Mouse (Mus musculus) forebrain, embryonic 12.5 days (tissue): ENCODE measurements at regions not wholly inside any gene's neighbourhood (a gene's known extent, or its start where the extent isn't known, plus 50 kb on each side); places are given as distances from the start of the nearest gene placed in this dataset.

Experiments
- ATAC-seq: fragments of 200-750 bp; cut with Nextera tagmentation; 2 replicates; pipeline ENCODE4 v1.8.0; 2017; ENCODE audit warnings: moderate TSS enrichment; ENCODE audit not compliant: low FRiP score
- H3K27ac ChIP-seq: fragments of 300-500 bp; sonication (generic); 2 replicates; pipeline ENCODE4 v1.5.1; 2016; ENCODE audit warnings: mild to moderate bottlenecking
- H3K27me3 ChIP-seq: fragments of 300-500 bp; sonication (generic); 2 replicates; pipeline ENCODE4 v1.6.1; 2016; ENCODE audit warnings: mild to moderate bottlenecking
- H3K36me3 ChIP-seq: fragments of 300-500 bp; sonication (generic); replicated peaks from 2 replicates; pipeline ENCODE4 v1.6.1; 2016; ENCODE audit warnings: mild to moderate bottlenecking
- H3K4me1 ChIP-seq: fragments of 300-500 bp; sonication (generic); 2 replicates; pipeline ENCODE4 v1.6.1; 2016
- H3K4me2 ChIP-seq: fragments of 300-500 bp; sonication (generic); 2 replicates; pipeline ENCODE4 v1.6.1; 2016; ENCODE audit warnings: mild to moderate bottlenecking, moderate library complexity
- H3K4me3 ChIP-seq: fragments of 300-500 bp; sonication (generic); replicated peaks from 2 replicates; pipeline ENCODE4 v1.5.1; 2016; ENCODE audit warnings: mild to moderate bottlenecking
- H3K9ac ChIP-seq: fragments of 300-500 bp; sonication (generic); 2 replicates; pipeline ENCODE4 v1.6.1; 2016; ENCODE audit warnings: mild to moderate bottlenecking
- H3K9me3 ChIP-seq: fragments of 300-500 bp; sonication (generic); 2 replicates; pipeline ENCODE4 v1.6.1; 2016
- WGBS: fragments of 180-500 bp; shearing (Covaris S2); methylation state at CpG from one replicate; pipeline ENCODE4 v1.1.7; 2016; 5-methylcytosine and 5-hydroxymethylcytosine counted together

- ATAC-seq, result no peak
- no peak overlapping the region for H3K4me3 ChIP-seq
- H3K9ac ChIP-seq, result no peak overlapping the region
- H3K27ac ChIP-seq, result no peak overlapping the region
- no peak overlapping the region for H3K4me2 ChIP-seq
- H3K36me3 ChIP-seq, result no peaks in the 10 kb centered on the region
- no peaks in the 10 kb centered on the region for H3K4me1 ChIP-seq
- no peaks in the 10 kb centered on the region for H3K27me3 ChIP-seq
- no peaks in the 10 kb centered on the region for H3K9me3 ChIP-seq
Observed at GRCm38 (mm10) chr6:104916787-104917186, 424.2 kb downstream of the Cntn6 start.

- no peaks in the 10 kb centered on the region for H3K27me3 ChIP-seq
- H3K4me1 ChIP-seq, result no peaks in the 10 kb centered on the region
- H3K36me3 ChIP-seq, result no peaks in the 10 kb centered on the region
- H3K9ac ChIP-seq, result no peak overlapping the region
- H3K27ac ChIP-seq, result no peak overlapping the region
- H3K4me3 ChIP-seq, result no peak overlapping the region
- no peak for ATAC-seq
- no peaks in the 10 kb centered on the region for H3K9me3 ChIP-seq
- no peak overlapping the region for H3K4me2 ChIP-seq
- WGBS, result 100% methylated on average over 1 of the region's 1 CpGs
Observed at GRCm38 (mm10) chr6:104922577-104922976, 430.0 kb downstream of the Cntn6 start.

GRCm38 (mm10) chr6:104926088-104926487 lies 433.5 kb downstream of the Cntn6 start:
- H3K27me3 ChIP-seq, result no peaks in the 10 kb centered on the region
- no peak for ATAC-seq

GRCm38 (mm10) chr6:104930284-104930683 lies 437.7 kb downstream of the Cntn6 start:
- no peaks in the 10 kb centered on the region for H3K36me3 ChIP-seq
- no peak overlapping the region for H3K4me3 ChIP-seq
- no peak overlapping the region for H3K9ac ChIP-seq
- ATAC-seq, result no peak
- no peak overlapping the region for H3K27ac ChIP-seq
- WGBS, result 75% methylated on average over 5 of the region's 5 CpGs
- H3K9me3 ChIP-seq, result no peaks in the 10 kb centered on the region
- H3K4me2 ChIP-seq, result no peak overlapping the region
- H3K4me1 ChIP-seq, result no peaks in the 10 kb centered on the region
- H3K27me3 ChIP-seq, result no peaks in the 10 kb centered on the region

More at GRCm38 (mm10) chr6:104926088-104926487, 433.5 kb downstream of the Cntn6 start:
- no peaks in the 10 kb centered on the region for H3K36me3 ChIP-seq
- no peaks in the 10 kb centered on the region for H3K9me3 ChIP-seq
- no peaks in the 10 kb centered on the region for H3K4me1 ChIP-seq
- no peak overlapping the region for H3K27ac ChIP-seq
- H3K4me2 ChIP-seq, result no peak overlapping the region
- H3K9ac ChIP-seq, result no peak overlapping the region
- H3K4me3 ChIP-seq, result no peak overlapping the region

- Histone ChIP-seq H3K4me3 (no peak overlapping the region), H3K9ac (no peak overlapping the region), H3K4me1 (no peaks in the 10 kb centered on the region), H3K27me3 (no peaks in the 10 kb centered on the region), H3K36me3 (no peaks in the 10 kb centered on the region), H3K27ac (no peak overlapping the region), H3K4me2 (no peak overlapping the region), H3K9me3 (no peaks in the 10 kb centered on the region)
- 93% methylated on average over 4 of the region's 4 CpGs for WGBS
- no peak for ATAC-seq
Observed at GRCm38 (mm10) chr6:104932153-104932552, 439.6 kb downstream of the Cntn6 start.

- no peaks in the 10 kb centered on the region for H3K9me3 ChIP-seq
- H3K36me3 ChIP-seq, result no peaks in the 10 kb centered on the region
- H3K4me3 ChIP-seq, result no peak overlapping the region
- no peaks in the 10 kb centered on the region for H3K27me3 ChIP-seq
- 90% methylated on average over 1 of the region's 1 CpGs for WGBS
- H3K4me1 ChIP-seq, result no peaks in the 10 kb centered on the region
- no peak overlapping the region for H3K27ac ChIP-seq
- no peak for ATAC-seq
- H3K9ac ChIP-seq, result no peak overlapping the region
- H3K4me2 ChIP-seq, result no peak overlapping the region
Observed at GRCm38 (mm10) chr6:104939134-104939533, 446.5 kb downstream of the Cntn6 start.

- no peak overlapping the region for H3K4me3 ChIP-seq
- no peaks in the 10 kb centered on the region for H3K4me1 ChIP-seq
- H3K9ac ChIP-seq, result no peak overlapping the region
- no peak overlapping the region for H3K27ac ChIP-seq
- ATAC-seq, result no peak
- H3K27me3 ChIP-seq, result no peaks in the 10 kb centered on the region
- H3K4me2 ChIP-seq, result no peak overlapping the region
- H3K9me3 ChIP-seq, result no peaks in the 10 kb centered on the region
- H3K36me3 ChIP-seq, result no peaks in the 10 kb centered on the region
Observed at GRCm38 (mm10) chr6:104974517-104974916, 481.9 kb downstream of the Cntn6 start.

- no peak overlapping the region for H3K9ac ChIP-seq
- WGBS, result 31% methylated on average over 1 of the region's 1 CpGs
- no peaks in the 10 kb centered on the region for H3K9me3 ChIP-seq
- no peak for ATAC-seq
- H3K27ac ChIP-seq, result no peak overlapping the region
- H3K4me2 ChIP-seq, result no peak overlapping the region
- no peak overlapping the region for H3K4me3 ChIP-seq
- H3K27me3 ChIP-seq, result no peaks in the 10 kb centered on the region
- no peaks in the 10 kb centered on the region for H3K36me3 ChIP-seq
- no peaks in the 10 kb centered on the region for H3K4me1 ChIP-seq
Observed at GRCm38 (mm10) chr6:104984144-104984543, 491.6 kb downstream of the Cntn6 start.

- Histone ChIP-seq H3K36me3 (no peaks in the 10 kb centered on the region), H3K9me3 (no peaks in the 10 kb centered on the region), H3K9ac (no peak overlapping the region), H3K4me3 (no peak overlapping the region), H3K4me2 (no peak overlapping the region), H3K27me3 (no peaks in the 10 kb centered on the region), H3K4me1 (no peaks in the 10 kb centered on the region), H3K27ac (no peak overlapping the region)
- ATAC-seq, result no peak
- 48% methylated on average over 4 of the region's 4 CpGs for WGBS
Observed at GRCm38 (mm10) chr6:104989863-104990262, 497.3 kb downstream of the Cntn6 start.

- 28% methylated on average over 2 of the region's 2 CpGs for WGBS
- Histone ChIP-seq H3K4me3 (no peak overlapping the region), H3K4me1 (no peaks in the 10 kb centered on the region), H3K9ac (no peak overlapping the region), H3K4me2 (no peak overlapping the region), H3K9me3 (no peaks in the 10 kb centered on the region), H3K27me3 (no peaks in the 10 kb centered on the region), H3K36me3 (no peaks in the 10 kb centered on the region), H3K27ac (no peak overlapping the region)
- ATAC-seq, result no peak; the same call in 1 of the 2 replicates
Observed at GRCm38 (mm10) chr6:104990366-104990765, 497.8 kb downstream of the Cntn6 start.

GRCm38 (mm10) chr6:104999601-105000000 lies 507.0 kb downstream of the Cntn6 start:
- Histone ChIP-seq H3K9ac (no peak overlapping the region), H3K36me3 (no peaks in the 10 kb centered on the region), H3K4me3 (no peak overlapping the region), H3K9me3 (no peaks in the 10 kb centered on the region), H3K4me1 (no peaks in the 10 kb centered on the region), H3K27me3 (no peaks in the 10 kb centered on the region), H3K4me2 (no peak overlapping the region), H3K27ac (no peak overlapping the region)
- no peak for ATAC-seq
- WGBS, result 95% methylated on average over 1 of the region's 1 CpGs

GRCm38 (mm10) chr6:105020672-105021071 lies 528.1 kb downstream of the Cntn6 start:
- WGBS, result 87% methylated on average over 4 of the region's 4 CpGs
- no peaks in the 10 kb centered on the region for H3K27me3 ChIP-seq
- no peaks in the 10 kb centered on the region for H3K9me3 ChIP-seq
- no peaks in the 10 kb centered on the region for H3K36me3 ChIP-seq
- H3K27ac ChIP-seq, result no peak overlapping the region
- no peak overlapping the region for H3K4me3 ChIP-seq
- no peak overlapping the region for H3K9ac ChIP-seq
- no peaks in the 10 kb centered on the region for H3K4me1 ChIP-seq
- H3K4me2 ChIP-seq, result no peak overlapping the region
- no peak for ATAC-seq

- no peaks in the 10 kb centered on the region for H3K9me3 ChIP-seq
- H3K4me1 ChIP-seq, result no peaks in the 10 kb centered on the region
- no peak overlapping the region for H3K4me2 ChIP-seq
- no peak overlapping the region for H3K9ac ChIP-seq
- no peaks in the 10 kb centered on the region for H3K36me3 ChIP-seq
- WGBS, result 66% methylated on average over 4 of the region's 4 CpGs
- ATAC-seq, result no peak
- H3K27me3 ChIP-seq, result no peaks in the 10 kb centered on the region
- H3K27ac ChIP-seq, result no peak overlapping the region
- no peak overlapping the region for H3K4me3 ChIP-seq
Observed at GRCm38 (mm10) chr6:105021174-105021573, 528.6 kb downstream of the Cntn6 start.

GRCm38 (mm10) chr6:105066146-105066545 lies 573.6 kb downstream of the Cntn6 start:
- ATAC-seq, result no peak
- no peak overlapping the region for H3K27ac ChIP-seq
- no peaks in the 10 kb centered on the region for H3K36me3 ChIP-seq
- 59% methylated on average over 2 of the region's 2 CpGs for WGBS
- H3K4me1 ChIP-seq, result no peaks in the 10 kb centered on the region
- no peaks in the 10 kb centered on the region for H3K9me3 ChIP-seq
- no peak overlapping the region for H3K4me2 ChIP-seq
- no peaks in the 10 kb centered on the region for H3K27me3 ChIP-seq
- no peak overlapping the region for H3K4me3 ChIP-seq
- no peak overlapping the region for H3K9ac ChIP-seq
